Mouse (Mus musculus) hindbrain, embryonic 15.5 days (tissue): Measurements from ENCODE around the gene Cntnap2. TPM values are rescaled to one million over a fixed set of nuclear protein-coding genes. Genes with fewer than 3 reads are reported as not detected.

Source experiments
- ATAC-seq: fragments of 200-750 bp; cut with Nextera tagmentation; 2 replicates; pipeline ENCODE4 v1.8.0; 2017; ENCODE audit warnings: low read depth, moderate number of reproducible peaks, moderate TSS enrichment; ENCODE audit not compliant: low FRiP score
- H3K27ac ChIP-seq: fragments of 300-500 bp; sonication (generic); replicated peaks from 2 replicates; pipeline ENCODE4 v1.5.1; 2015; ENCODE audit warnings: mild to moderate bottlenecking, inconsistent platforms
- H3K27me3 ChIP-seq: fragments of 300-500 bp; sonication (generic); 2 replicates; pipeline ENCODE4 v1.6.1; 2015; ENCODE audit warnings: control low read depth, inconsistent platforms
- H3K36me3 ChIP-seq: fragments of 300-500 bp; sonication (generic); 2 replicates; pipeline ENCODE4 v1.6.1; 2015; ENCODE audit warnings: control low read depth, inconsistent platforms
- H3K4me1 ChIP-seq: fragments of 300-500 bp; sonication (generic); replicated peaks from 2 replicates; pipeline ENCODE4 v1.6.1; 2015; ENCODE audit warnings: control low read depth, inconsistent platforms
- H3K4me2 ChIP-seq: fragments of 300-500 bp; sonication (generic); 2 replicates; pipeline ENCODE4 v1.6.1; 2015; ENCODE audit warnings: moderate library complexity, mild to moderate bottlenecking, inconsistent platforms
- H3K4me3 ChIP-seq: fragments of 300-500 bp; sonication (generic); 2 replicates; pipeline ENCODE4 v1.5.1; 2015; ENCODE audit warnings: mild to moderate bottlenecking, inconsistent platforms
- H3K9ac ChIP-seq: fragments of 300-500 bp; sonication (generic); 2 replicates; pipeline ENCODE4 v1.6.1; 2015; ENCODE audit warnings: inconsistent platforms
- H3K9me3 ChIP-seq: fragments of 300-500 bp; sonication (generic); 2 replicates; pipeline ENCODE4 v1.6.1; 2016; ENCODE audit warnings: control low read depth, inconsistent platforms
- WGBS: fragments of 180-500 bp; shearing (Covaris S2); methylation state at CpG from one replicate; pipeline ENCODE4 v1.1.7; 2015; 5-methylcytosine and 5-hydroxymethylcytosine counted together
- polyA plus RNA-seq: library from polyadenylated mRNA; unstranded; fragments of >200 nt; fragmentation: Nextera tagmentation; extraction: Ambion mirVana; gene quantifications from 2 replicates; pipeline ENCODE4 v1.2.1, GENCODE M21; 2015

The Cntnap2 gene
- polyA plus RNA-seq, 1 experiment from 2014 or later = 56.5 TPM

GRCm38 (mm10) chr6:47318705-47319104, 2259.5 kb downstream of the Cntnap2 start:
- peak overlapping the region; percentile 46 for H3K4me2 ChIP-seq
- peaks cover 14% of the 10 kb centered on the region for H3K4me1 ChIP-seq
- H3K4me3 ChIP-seq = peak overlapping the region; percentile 9; the same call in 1 of the 2 replicates
- WGBS = 4% methylated on average over 6 of the region's 6 CpGs
- peak overlapping the region; percentile 72 for H3K27ac ChIP-seq
- H3K27me3 ChIP-seq = no peaks in the 10 kb centered on the region
- H3K9ac ChIP-seq = no peak overlapping the region
- ATAC-seq = peak; percentile 75
- no peaks in the 10 kb centered on the region for H3K9me3 ChIP-seq
- H3K36me3 ChIP-seq = no peaks in the 10 kb centered on the region

DNA sequence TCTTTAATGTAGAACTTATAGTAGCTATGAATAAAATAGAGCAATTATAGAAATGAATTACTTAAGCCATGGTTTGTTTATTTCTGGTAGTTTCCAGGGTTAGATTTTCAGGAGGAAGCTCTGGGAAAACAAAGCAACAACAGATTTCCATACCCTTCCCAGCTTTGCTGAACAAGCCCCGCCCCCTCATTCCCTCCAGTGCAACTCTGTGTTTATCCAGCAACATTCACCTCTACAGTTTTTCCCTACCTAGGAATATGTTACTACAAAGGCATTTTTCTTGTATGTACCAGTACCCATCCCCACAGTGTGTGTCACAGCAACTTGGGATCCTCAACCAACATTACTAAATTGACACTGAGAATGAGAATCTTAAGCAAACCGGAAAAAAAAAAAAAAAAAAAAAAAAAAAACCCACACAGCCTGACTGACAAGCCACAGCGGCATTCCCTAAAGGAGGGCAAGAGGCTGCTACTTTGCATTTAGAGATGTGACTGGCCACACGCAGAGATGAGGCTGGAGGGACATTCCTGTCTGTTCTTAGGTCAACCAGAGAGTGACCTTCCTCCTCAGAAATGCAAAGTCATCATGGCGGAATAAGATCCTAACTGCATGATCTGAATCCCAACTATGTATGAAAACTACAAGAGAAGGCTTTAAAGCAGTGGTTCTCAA, 2260.3 kb downstream of the Cntnap2 start:
- Histone ChIP-seq H3K4me2 (peak overlapping the region; percentile 46), H3K36me3 (no peaks in the 10 kb centered on the region), H3K4me1 (peaks cover 14% of the 10 kb centered on the region), H3K27me3 (no peaks in the 10 kb centered on the region), H3K9ac (no peak overlapping the region), H3K9me3 (no peaks in the 10 kb centered on the region), H3K27ac (peak overlapping the region; percentile 72), H3K4me3 (no peak overlapping the region)
- WGBS = 8% methylated on average over 5 of the region's 5 CpGs
- ATAC-seq = peak; percentile 52; the same call in 1 of the 2 replicates

DNA sequence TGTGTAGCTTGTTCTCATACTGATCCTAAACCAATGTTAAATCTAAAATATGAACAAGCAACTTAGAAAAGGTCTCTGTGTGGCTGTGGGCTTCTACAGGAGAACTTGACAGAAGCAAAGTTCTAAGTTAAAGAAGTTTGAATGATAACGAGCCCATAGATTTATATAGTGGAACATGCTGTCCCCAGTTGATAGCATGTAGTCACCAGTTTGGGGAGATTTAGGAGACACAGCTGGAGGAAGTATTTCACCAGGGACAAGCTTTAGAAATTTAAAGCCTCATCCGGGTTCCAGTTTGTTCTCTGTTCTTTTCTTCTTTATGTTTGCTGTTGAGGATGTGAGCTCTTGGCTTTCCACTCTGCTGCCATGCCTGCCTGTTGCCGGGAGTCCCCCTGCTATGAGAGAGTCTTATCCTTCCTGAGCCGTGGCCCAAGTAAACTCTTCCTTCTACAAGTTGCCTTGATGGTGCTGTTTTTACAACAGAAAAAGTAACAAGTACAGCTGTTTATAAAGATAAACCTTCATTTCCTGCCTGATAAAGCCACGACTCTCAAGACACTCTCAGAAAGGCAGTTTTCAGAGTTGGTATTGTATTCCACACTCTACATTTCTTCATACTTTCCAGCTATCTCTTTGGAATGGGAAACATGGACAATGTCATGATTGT, 2264.1 kb downstream of the Cntnap2 start:
- WGBS = 77% methylated on average over 5 of the region's 5 CpGs
- H3K9ac ChIP-seq = no peak overlapping the region
- no peak for ATAC-seq
- no peak overlapping the region for H3K4me2 ChIP-seq
- no peaks in the 10 kb centered on the region for H3K9me3 ChIP-seq
- no peaks in the 10 kb centered on the region for H3K36me3 ChIP-seq
- no peaks in the 10 kb centered on the region for H3K27me3 ChIP-seq
- H3K27ac ChIP-seq = no peak overlapping the region
- H3K4me3 ChIP-seq = no peak overlapping the region
- H3K4me1 ChIP-seq = peaks cover 14% of the 10 kb centered on the region

GRCm38 (mm10) chr6:47323886-47324285, 2264.7 kb downstream of the Cntnap2 start:
- Histone ChIP-seq H3K9ac (no peak overlapping the region), H3K4me1 (peaks cover 10% of the 10 kb centered on the region), H3K4me3 (no peak overlapping the region), H3K27me3 (no peaks in the 10 kb centered on the region), H3K36me3 (no peaks in the 10 kb centered on the region), H3K27ac (no peak overlapping the region), H3K4me2 (no peak overlapping the region), H3K9me3 (no peaks in the 10 kb centered on the region)
- ATAC-seq = peak; percentile 8; the same call in 1 of the 2 replicates
- 50% methylated on average over 5 of the region's 5 CpGs for WGBS

GRCm38 (mm10) chr6:47328281-47328680, 2269.1 kb downstream of the Cntnap2 start:
- Histone ChIP-seq H3K27ac (no peak overlapping the region), H3K36me3 (no peaks in the 10 kb centered on the region), H3K4me3 (no peak overlapping the region), H3K9ac (no peak overlapping the region), H3K9me3 (no peaks in the 10 kb centered on the region), H3K4me1 (0 out of 2 replicates have a peak, but pooled peaks cover 4% of the 10 kb centered on the region), H3K4me2 (no peak overlapping the region), H3K27me3 (no peaks in the 10 kb centered on the region)
- ATAC-seq = no peak
- WGBS = 87% methylated on average over 3 of the region's 3 CpGs

GRCm38 (mm10) chr6:47329212-47329611, 2270.1 kb downstream of the Cntnap2 start:
- H3K4me2 ChIP-seq = no peak overlapping the region
- 51% methylated on average over 4 of the region's 4 CpGs for WGBS
- H3K9ac ChIP-seq = no peak overlapping the region
- no peak overlapping the region for H3K4me3 ChIP-seq
- no peak for ATAC-seq
- no peaks in the 10 kb centered on the region for H3K9me3 ChIP-seq
- H3K4me1 ChIP-seq = 0 out of 2 replicates have a peak, but pooled peaks cover 4% of the 10 kb centered on the region
- H3K36me3 ChIP-seq = no peaks in the 10 kb centered on the region
- no peak overlapping the region for H3K27ac ChIP-seq
- no peaks in the 10 kb centered on the region for H3K27me3 ChIP-seq

GRCm38 (mm10) chr6:47333016-47333415, 2273.9 kb downstream of the Cntnap2 start:
- no peak for ATAC-seq
- WGBS = 45% methylated on average over 4 of the region's 4 CpGs

GRCm38 (mm10) chr6:47334377-47334776, 2275.2 kb downstream of the Cntnap2 start:
- WGBS = 96% methylated on average over 2 of the region's 2 CpGs

More at GRCm38 (mm10) chr6:47333016-47333415, 2273.9 kb downstream of the Cntnap2 start:
- Histone ChIP-seq H3K4me2 (no peak overlapping the region), H3K9me3 (no peaks in the 10 kb centered on the region), H3K27ac (no peak overlapping the region), H3K4me3 (no peak overlapping the region), H3K27me3 (no peaks in the 10 kb centered on the region), H3K4me1 (0 out of 2 replicates have a peak, but pooled peaks cover 4% of the 10 kb centered on the region), H3K9ac (no peak overlapping the region), H3K36me3 (no peaks in the 10 kb centered on the region)

GRCm38 (mm10) chr6:47337300-47337699, 2278.1 kb downstream of the Cntnap2 start:
- Histone ChIP-seq H3K27me3 (no peaks in the 10 kb centered on the region), H3K4me3 (no peak overlapping the region), H3K4me1 (0 out of 2 replicates have a peak, but pooled peaks cover 4% of the 10 kb centered on the region), H3K36me3 (no peaks in the 10 kb centered on the region), H3K9ac (no peak overlapping the region), H3K9me3 (no peaks in the 10 kb centered on the region), H3K27ac (no peak overlapping the region), H3K4me2 (no peak overlapping the region)
- no peak for ATAC-seq
- WGBS = 86% methylated on average over 4 of the region's 4 CpGs

More at GRCm38 (mm10) chr6:47334377-47334776, 2275.2 kb downstream of the Cntnap2 start:
- no peaks in the 10 kb centered on the region for H3K36me3 ChIP-seq
- no peak overlapping the region for H3K4me2 ChIP-seq
- H3K9me3 ChIP-seq = no peaks in the 10 kb centered on the region
- no peak overlapping the region for H3K9ac ChIP-seq
- no peak for ATAC-seq
- no peak overlapping the region for H3K27ac ChIP-seq
- H3K4me3 ChIP-seq = no peak overlapping the region
- H3K4me1 ChIP-seq = 0 out of 2 replicates have a peak, but pooled peaks cover 4% of the 10 kb centered on the region
- no peaks in the 10 kb centered on the region for H3K27me3 ChIP-seq

- H3K9me3 ChIP-seq = no peaks in the 10 kb centered on the region
- no peak overlapping the region for H3K4me2 ChIP-seq
- no peak for ATAC-seq
- H3K27me3 ChIP-seq = no peaks in the 10 kb centered on the region
- H3K4me3 ChIP-seq = no peak overlapping the region
- H3K4me1 ChIP-seq = 0 out of 2 replicates have a peak, but pooled peaks cover 1% of the 10 kb centered on the region
- no peaks in the 10 kb centered on the region for H3K36me3 ChIP-seq
- H3K27ac ChIP-seq = no peak overlapping the region
- H3K9ac ChIP-seq = no peak overlapping the region
- WGBS = 70% methylated on average over 6 of the region's 6 CpGs
Measured at GRCm38 (mm10) chr6:47338113-47338512, 2279.0 kb downstream of the Cntnap2 start.

GRCm38 (mm10) chr6:47340813-47341502, 2281.8 kb downstream of the Cntnap2 start:
- no peaks in the 10 kb centered on the region for H3K36me3 ChIP-seq
- WGBS = 82% methylated on average over 4 of the region's 4 CpGs
- H3K9ac ChIP-seq = no peak overlapping the region
- H3K4me2 ChIP-seq = no peak overlapping the region
- no peaks in the 10 kb centered on the region for H3K27me3 ChIP-seq
- 0 out of 2 replicates have a peak, but pooled peaks cover 3% of the 10 kb centered on the region for H3K4me1 ChIP-seq
- no peak for ATAC-seq
- no peaks in the 10 kb centered on the region for H3K9me3 ChIP-seq
- no peak overlapping the region for H3K4me3 ChIP-seq
- no peak overlapping the region for H3K27ac ChIP-seq

GRCm38 (mm10) chr6:47341503-47341884, 2282.3 kb downstream of the Cntnap2 start:
- 78% methylated on average over 6 of the region's 6 CpGs for WGBS
- Histone ChIP-seq H3K27me3 (no peaks in the 10 kb centered on the region), H3K27ac (no peak overlapping the region), H3K4me3 (no peak overlapping the region), H3K9me3 (no peaks in the 10 kb centered on the region), H3K36me3 (no peaks in the 10 kb centered on the region), H3K4me1 (0 out of 2 replicates have a peak, but pooled peaks cover 3% of the 10 kb centered on the region), H3K9ac (no peak overlapping the region), H3K4me2 (no peak overlapping the region)
- ATAC-seq = no peak
